Mouse (Mus musculus) megakaryocyte, embryonic 14.5 days (primary cell): ENCODE results near the gene Gramd4.

Experiments
- FLI1 ChIP-seq: IDR thresholded peaks from 2 replicates; pipeline ENCODE4 v1.6.1; 2012; ENCODE audit warnings: low read length, inconsistent platforms, mixed read lengths
- GATA1 ChIP-seq: IDR thresholded peaks from 3 replicates; pipeline ENCODE4 v1.6.1; 2012; ENCODE audit warnings: mixed read lengths, low read length, inconsistent platforms, borderline replicate concordance

GRCm38 (mm10) chr15:86018753-86019512 is 38.6 kb upstream of the Gramd4 start:
- TF ChIP-seq FLI1 (no peak), GATA1 (no peak)
